Mouse (Mus musculus): ENCODE measurements around the gene Frmpd4. TPM values are rescaled to one million over a fixed set of nuclear protein-coding genes. Genes with fewer than 3 reads are reported as not detected.

Gene Frmpd4
- polyA plus RNA-seq, 1 experiment from 2014 or later, result 0.02 TPM

DNA sequence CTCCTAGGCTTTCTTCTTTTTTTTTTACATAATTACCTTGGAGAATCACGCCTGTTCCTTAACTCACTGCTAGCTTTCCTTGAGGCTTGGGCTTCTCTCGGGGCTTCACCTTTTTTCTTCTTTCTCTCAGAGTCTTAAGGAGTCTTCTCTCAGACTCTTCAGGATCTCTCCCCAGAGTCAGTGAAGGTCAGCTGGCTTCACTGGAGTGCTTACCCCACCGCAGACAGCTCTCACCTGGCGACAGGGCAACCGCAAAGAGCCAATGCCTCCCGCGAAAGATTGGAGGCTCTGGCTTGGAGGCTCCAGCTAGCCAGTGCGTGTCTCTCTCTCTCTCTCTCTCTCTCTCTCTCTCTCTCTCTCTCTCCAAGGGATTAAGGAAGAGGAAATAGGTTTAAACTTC lies 453.0 kb downstream of the Frmpd4 start:
- Histone ChIP-seq H3K4me1 (no peaks in the 10 kb centered on the region), H3K4me3 (no peak overlapping the region), H3K9ac (no peak overlapping the region), H3K4me2 (peak overlapping the region; percentile 63), H3K27ac (no peak overlapping the region), H3K27me3 (peaks cover 50% of the 10 kb centered on the region), H3K36me3 (no peaks in the 10 kb centered on the region), H3K9me3 (no peaks in the 10 kb centered on the region)
- ATAC-seq (ENCODE audit: borderline replicate concordance, extremely low read depth, low FRiP score, low TSS enrichment), result no peak
- WGBS, result 16% methylated on average over 8 of the region's 8 CpGs

GRCm38 (mm10) chrX:168123589-168123965 lies 453.5 kb downstream of the Frmpd4 start:
- no peak overlapping the region for H3K9ac ChIP-seq

GRCm38 (mm10) chrX:168122806-168123588 lies 454.0 kb downstream of the Frmpd4 start:
- H3K9ac ChIP-seq, result no peak overlapping the region
- H3K4me1 ChIP-seq, result no peaks in the 10 kb centered on the region
- peak overlapping the region; percentile 34 for H3K4me3 ChIP-seq
- H3K4me2 ChIP-seq, result peak overlapping the region; percentile 63
- WGBS, result 12% methylated on average over 34 of the region's 42 CpGs
- peak; percentile 46; the same call in 1 of the 2 replicates for ATAC-seq (ENCODE audit: borderline replicate concordance, extremely low read depth, low FRiP score, low TSS enrichment)
- no peaks in the 10 kb centered on the region for H3K9me3 ChIP-seq
- H3K36me3 ChIP-seq, result no peaks in the 10 kb centered on the region
- H3K27me3 ChIP-seq, result peaks cover 50% of the 10 kb centered on the region
- no peak overlapping the region for H3K27ac ChIP-seq

More at GRCm38 (mm10) chrX:168123589-168123965, 453.5 kb downstream of the Frmpd4 start:
- Histone ChIP-seq H3K4me2 (peak overlapping the region; percentile 63), H3K4me3 (peak overlapping the region; percentile 34), H3K4me1 (no peaks in the 10 kb centered on the region), H3K27me3 (peaks cover 50% of the 10 kb centered on the region), H3K36me3 (no peaks in the 10 kb centered on the region), H3K9me3 (no peaks in the 10 kb centered on the region), H3K27ac (no peak overlapping the region)
- 5% methylated on average over 11 of the region's 11 CpGs for WGBS
- no peak for ATAC-seq (ENCODE audit: borderline replicate concordance, extremely low read depth, low FRiP score, low TSS enrichment)

DNA sequence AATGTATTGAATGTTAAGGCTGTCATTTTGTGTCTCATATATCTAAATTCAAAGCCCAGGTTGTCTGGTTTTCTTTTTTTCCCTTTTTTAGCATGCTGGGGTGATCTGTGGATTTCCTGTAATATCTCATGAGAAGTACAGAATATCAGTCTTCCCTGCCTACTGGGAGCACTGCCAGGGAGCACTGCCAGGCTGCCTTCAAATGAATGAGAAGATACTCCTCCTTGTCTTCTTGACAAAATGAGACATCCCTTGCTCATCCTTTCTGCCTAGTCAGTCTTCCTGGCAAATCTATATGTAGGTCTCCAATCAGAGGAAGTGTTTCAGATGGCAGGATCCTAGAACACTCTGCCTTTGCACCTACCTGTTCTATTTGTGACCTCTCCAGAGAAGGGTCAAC lies 535.4 kb downstream of the Frmpd4 start:
- Histone ChIP-seq H3K9ac (no peak overlapping the region), H3K4me1 (no peaks in the 10 kb centered on the region), H3K27ac (no peak overlapping the region), H3K36me3 (no peaks in the 10 kb centered on the region), H3K9me3 (no peaks in the 10 kb centered on the region), H3K4me3 (no peak overlapping the region), H3K4me2 (no peak overlapping the region), H3K27me3 (no peaks in the 10 kb centered on the region; the same call in 1 of the 2 replicates)
- no peak for ATAC-seq (ENCODE audit: borderline replicate concordance, extremely low read depth, low FRiP score, low TSS enrichment)

- Histone ChIP-seq H3K9ac (no peak overlapping the region), H3K27ac (no peak overlapping the region), H3K4me3 (no peak overlapping the region), H3K9me3 (no peaks in the 10 kb centered on the region), H3K36me3 (no peaks in the 10 kb centered on the region), H3K4me2 (no peak overlapping the region), H3K27me3 (peaks cover 2% of the 10 kb centered on the region; the same call in 1 of the 2 replicates), H3K4me1 (no peaks in the 10 kb centered on the region)
- no peak for ATAC-seq (ENCODE audit: borderline replicate concordance, extremely low read depth, low FRiP score, low TSS enrichment)
- 58% methylated on average over 4 of the region's 4 CpGs for WGBS
These were observed 556.4 kb downstream of the Frmpd4 start for GRCm38 (mm10) chrX:168020574-168021145.

- Histone ChIP-seq H3K27ac (no peak overlapping the region), H3K36me3 (no peaks in the 10 kb centered on the region), H3K4me2 (no peak overlapping the region), H3K9ac (no peak overlapping the region), H3K4me3 (no peak overlapping the region), H3K9me3 (no peaks in the 10 kb centered on the region), H3K4me1 (no peaks in the 10 kb centered on the region), H3K27me3 (no peaks in the 10 kb centered on the region; the same call in 1 of the 2 replicates)
- ATAC-seq (ENCODE audit: borderline replicate concordance, extremely low read depth, low FRiP score, low TSS enrichment), result no peak
- 55% methylated on average over 3 of the region's 3 CpGs for WGBS
These were observed 559.2 kb downstream of the Frmpd4 start for GRCm38 (mm10) chrX:168017792-168018191.

DNA sequence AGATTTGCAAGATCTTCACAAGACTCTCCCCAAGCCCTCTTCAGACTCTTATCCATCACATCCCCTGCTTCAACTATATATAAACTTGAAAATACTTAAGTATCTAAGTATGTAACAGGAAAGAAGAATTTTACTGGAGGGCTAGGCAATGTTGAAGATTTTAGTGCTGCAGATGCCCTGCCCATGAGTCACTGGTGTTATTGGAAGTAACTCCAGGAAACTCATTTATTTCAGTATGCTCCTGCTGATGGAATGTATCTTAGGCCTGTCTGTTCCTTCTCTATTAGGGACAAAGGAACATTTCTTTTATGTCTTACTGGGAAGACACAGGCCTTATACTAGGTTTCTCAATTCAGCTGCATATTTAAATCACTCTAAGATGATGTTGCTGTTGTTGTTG lies 592.2 kb downstream of the Frmpd4 start:
- Histone ChIP-seq H3K4me3 (no peak overlapping the region), H3K9ac (no peak overlapping the region), H3K36me3 (no peaks in the 10 kb centered on the region), H3K27ac (no peak overlapping the region), H3K9me3 (no peaks in the 10 kb centered on the region), H3K27me3 (no peaks in the 10 kb centered on the region; the same call in 1 of the 2 replicates), H3K4me1 (no peaks in the 10 kb centered on the region), H3K4me2 (no peak overlapping the region)
- no peak for ATAC-seq (ENCODE audit: borderline replicate concordance, extremely low read depth, low FRiP score, low TSS enrichment)

DNA sequence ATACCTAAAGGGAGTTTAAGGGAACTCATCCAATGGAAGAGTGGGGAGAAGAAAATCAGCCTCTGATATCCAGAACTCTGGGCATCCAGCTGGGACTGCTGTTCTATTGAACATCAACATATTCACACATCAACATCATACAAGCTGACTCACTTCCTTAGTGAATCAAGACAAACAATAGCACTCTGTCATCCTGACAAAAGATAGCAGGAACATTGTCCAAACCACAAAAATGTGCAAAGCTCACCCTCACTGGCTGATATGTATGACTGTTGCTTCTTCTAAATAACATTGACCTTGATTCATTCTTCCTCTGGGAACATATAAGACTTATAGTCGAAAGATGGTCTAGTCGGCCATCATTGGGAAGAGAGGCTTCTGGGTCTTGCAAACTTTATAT lies 625.8 kb downstream of the Frmpd4 start:
- 81% methylated on average over 2 of the region's 2 CpGs for WGBS
- Histone ChIP-seq H3K4me3 (no peak overlapping the region), H3K27me3 (no peaks in the 10 kb centered on the region; the same call in 1 of the 2 replicates), H3K9ac (no peak overlapping the region), H3K36me3 (no peaks in the 10 kb centered on the region), H3K4me1 (no peaks in the 10 kb centered on the region), H3K4me2 (no peak overlapping the region), H3K27ac (no peak overlapping the region), H3K9me3 (no peaks in the 10 kb centered on the region)
- no peak for ATAC-seq (ENCODE audit: borderline replicate concordance, extremely low read depth, low FRiP score, low TSS enrichment)

DNA sequence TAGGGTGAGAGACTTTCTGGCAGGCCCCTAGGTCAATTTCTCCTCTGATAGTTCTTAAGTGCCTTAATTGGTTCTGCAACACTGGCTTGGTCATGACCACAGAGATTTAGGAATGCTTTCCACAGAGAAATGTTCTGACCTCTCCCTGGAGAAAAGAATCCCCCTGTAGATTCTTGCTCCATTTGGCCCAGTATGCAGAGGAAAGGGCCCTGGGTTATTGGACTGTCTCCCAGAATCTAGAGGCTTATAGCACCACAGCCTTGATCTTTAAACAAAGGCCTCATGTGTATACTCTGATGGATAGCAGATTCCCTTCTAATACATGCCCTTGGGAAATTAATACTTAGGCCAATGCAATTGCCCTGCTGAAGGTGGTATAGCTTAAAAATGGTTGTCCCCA lies 667.5 kb downstream of the Frmpd4 start:
- Histone ChIP-seq H3K4me2 (no peak overlapping the region), H3K36me3 (no peaks in the 10 kb centered on the region), H3K27me3 (peaks cover 4% of the 10 kb centered on the region; the same call in 1 of the 2 replicates), H3K9ac (no peak overlapping the region), H3K4me1 (no peaks in the 10 kb centered on the region), H3K4me3 (no peak overlapping the region), H3K9me3 (no peaks in the 10 kb centered on the region), H3K27ac (no peak overlapping the region)
- no peak for ATAC-seq (ENCODE audit: borderline replicate concordance, extremely low read depth, low FRiP score, low TSS enrichment)

- no peak overlapping the region for H3K4me2 ChIP-seq
- no peaks in the 10 kb centered on the region for H3K9me3 ChIP-seq
- H3K4me3 ChIP-seq, result no peak overlapping the region
- ATAC-seq (ENCODE audit: borderline replicate concordance, extremely low read depth, low FRiP score, low TSS enrichment), result no peak
- no peak overlapping the region for H3K9ac ChIP-seq
- no peaks in the 10 kb centered on the region for H3K36me3 ChIP-seq
- WGBS, result 62% methylated on average over 3 of the region's 3 CpGs
- no peaks in the 10 kb centered on the region for H3K4me1 ChIP-seq
- H3K27ac ChIP-seq, result no peak overlapping the region
- H3K27me3 ChIP-seq, result no peaks in the 10 kb centered on the region
These were observed 676.0 kb downstream of the Frmpd4 start for GRCm38 (mm10) chrX:167901046-167901445.

DNA sequence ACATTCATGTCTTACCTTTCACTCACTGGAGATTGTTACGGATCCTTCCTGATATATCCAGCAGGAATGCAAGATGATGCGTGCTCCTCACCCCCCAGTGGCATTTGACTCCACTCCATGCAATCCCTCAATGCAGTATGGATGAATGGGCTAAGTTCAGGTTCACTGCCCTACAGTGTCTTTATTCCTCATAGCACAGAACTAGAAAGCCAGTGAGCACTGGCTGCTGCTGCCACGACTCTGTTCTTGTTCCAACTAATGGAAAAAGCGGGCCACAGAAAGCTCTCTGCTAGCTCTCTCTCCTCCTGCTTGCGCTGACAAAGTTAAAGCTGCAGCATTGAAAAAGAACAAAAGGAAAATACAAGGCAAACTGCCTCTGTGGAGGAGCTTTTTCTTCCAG lies 722.2 kb downstream of the Frmpd4 start:
- no peaks in the 10 kb centered on the region for H3K36me3 ChIP-seq
- no peaks in the 10 kb centered on the region for H3K4me1 ChIP-seq
- no peak overlapping the region for H3K4me3 ChIP-seq
- no peak for ATAC-seq (ENCODE audit: borderline replicate concordance, extremely low read depth, low FRiP score, low TSS enrichment)
- H3K9ac ChIP-seq, result no peak overlapping the region
- no peaks in the 10 kb centered on the region for H3K9me3 ChIP-seq
- 68% methylated on average over 5 of the region's 5 CpGs for WGBS
- no peak overlapping the region for H3K27ac ChIP-seq
- H3K4me2 ChIP-seq, result no peak overlapping the region
- H3K27me3 ChIP-seq, result peaks cover 13% of the 10 kb centered on the region; the same call in 1 of the 2 replicates

DNA sequence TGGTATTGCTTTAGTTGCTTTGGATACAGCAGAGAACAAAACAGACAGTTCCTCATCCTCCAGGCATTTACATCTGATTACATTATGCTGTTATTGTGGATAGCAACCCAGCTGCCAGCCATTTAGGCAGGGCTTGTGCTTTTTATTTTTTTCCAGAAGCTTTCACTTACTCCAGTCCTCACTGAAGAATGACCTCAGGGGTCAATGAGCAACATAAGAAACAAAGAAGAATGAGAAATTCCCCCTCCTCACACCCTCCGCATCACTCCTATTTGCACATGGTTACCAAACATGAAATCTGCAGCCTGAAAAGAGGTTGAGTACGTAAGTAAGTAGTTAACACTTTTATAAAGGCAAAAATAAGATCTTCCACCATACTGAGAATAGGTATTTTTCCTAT lies 744.5 kb downstream of the Frmpd4 start:
- 0 out of 2 replicates have a peak, but pooled peaks cover 3% of the 10 kb centered on the region for H3K27me3 ChIP-seq
- no peak overlapping the region for H3K4me2 ChIP-seq
- ATAC-seq (ENCODE audit: borderline replicate concordance, extremely low read depth, low FRiP score, low TSS enrichment), result no peak
- H3K4me1 ChIP-seq, result no peaks in the 10 kb centered on the region
- H3K9ac ChIP-seq, result no peak overlapping the region
- H3K27ac ChIP-seq, result no peak overlapping the region
- no peaks in the 10 kb centered on the region for H3K9me3 ChIP-seq
- H3K4me3 ChIP-seq, result no peak overlapping the region
- 57% methylated on average over 2 of the region's 2 CpGs for WGBS
- H3K36me3 ChIP-seq, result no peaks in the 10 kb centered on the region

Measured in lung, embryonic 15.5 days (tissue).